Comparison of ENCODE assay signal across 22 mouse cellular contexts in the genomic region with DNA sequence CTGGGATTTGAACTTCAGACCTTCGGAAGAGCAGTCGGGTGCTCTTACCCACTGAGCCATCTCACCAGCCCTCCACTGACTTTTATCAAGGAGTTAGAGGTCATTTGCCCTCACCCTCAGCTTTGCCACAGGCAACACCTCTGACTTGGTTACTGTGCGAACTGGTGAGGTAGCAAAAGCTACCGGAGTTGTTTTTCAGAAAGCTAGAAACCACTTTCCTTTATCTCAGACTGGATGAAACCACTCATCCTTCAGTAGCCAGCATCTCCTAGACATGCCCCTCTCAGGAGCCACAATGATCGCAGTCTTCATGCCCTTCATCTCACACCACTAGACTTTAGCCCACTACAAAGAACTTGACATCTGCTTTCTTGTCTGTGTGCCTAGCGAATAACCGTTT. TPM values are rescaled to one million over a fixed set of nuclear protein-coding genes. Genes with fewer than 3 reads are reported as not detected.
"Had no signal": no experiment of that assay in that cellular context is flagged by ENCODE, and none has a peak within 500 bp of the region (broad histone marks: within the 10 kb centered on the region; RNA-seq: fewer than 3 reads in every experiment).

No protein-coding gene starts in this region.

- ATAC-seq: midbrain, embryonic 16.5 days had no signal

- DNase-seq: lung, adult 18-20 months; lung, embryonic 14.5 days; lung, postnatal 10 days; lung, postnatal 4 days; midbrain, embryonic 14.5 days; retina, postnatal 1 day; right cerebral cortex, adult 18-20 months; right cerebral cortex, postnatal 25 days; right cerebral cortex, postnatal 4 days; spleen, adult 18-20 months; thymus, adult 18-20 months; thymus, postnatal 25 days had no signal

RNA-seq across cellular contexts. Expression of a gene that starts 27.2 kb away (rescaled TPM):
- total RNA-seq: megakaryocyte-erythroid progenitor cell, adult 5-6 weeks; neutrophil, adult 5-6 weeks had no signal
- polyA plus RNA-seq: liver, embryonic 16.5 days; lung, embryonic 14.5 days; lung, embryonic 16.5 days; midbrain, embryonic 12.5 days; midbrain, embryonic 14.5 days; midbrain, embryonic 16.5 days; neural tube, embryonic 12.5 days; neural tube, embryonic 14.5 days; stomach, embryonic 14.5 days; stomach, embryonic 16.5 days had no signal
